Mouse (Mus musculus) stomach, postnatal 0 days (tissue): ENCODE data around the gene 1700001P01Rik. TPM values are rescaled to one million over a fixed set of nuclear protein-coding genes. Genes with fewer than 3 reads are reported as not detected.

Source experiments
- ATAC-seq: fragments of 200-750 bp; cut with Nextera tagmentation; 2 replicates; pipeline ENCODE4 v1.8.0; 2017; ENCODE audit not compliant: low FRiP score, low TSS enrichment
- DNase-seq: peaks from one replicate; pipeline ENCODE4 v3.0.0-alpha.2; 2016; ENCODE audit warnings: low spot score
- H3K27ac ChIP-seq: fragments of 300-500 bp; sonication (generic); replicated peaks from 2 replicates; pipeline ENCODE4 v1.5.1; 2014; ENCODE audit warnings: mild to moderate bottlenecking, control low read depth
- H3K27me3 ChIP-seq: fragments of 300-500 bp; sonication (generic); 2 replicates; pipeline ENCODE4 v1.6.1; 2014; ENCODE audit warnings: low read length; ENCODE audit not compliant: control insufficient read depth, insufficient read depth
- H3K36me3 ChIP-seq: fragments of 300-500 bp; sonication (generic); 2 replicates; pipeline ENCODE4 v1.6.1; 2014; ENCODE audit warnings: low read length, mixed read lengths; ENCODE audit not compliant: control insufficient read depth, insufficient read depth
- H3K4me1 ChIP-seq: fragments of 300-500 bp; sonication (generic); replicated peaks from 2 replicates; pipeline ENCODE4 v1.6.1; 2014; ENCODE audit warnings: antibody characterized with exemption; ENCODE audit not compliant: control insufficient read depth, insufficient read depth
- H3K4me2 ChIP-seq: fragments of 300-500 bp; sonication (generic); replicated peaks from 2 replicates; pipeline ENCODE4 v1.6.1; 2014; ENCODE audit warnings: low read depth, mild to moderate bottlenecking, control low read depth, moderate library complexity
- H3K4me3 ChIP-seq: fragments of 300-500 bp; sonication (generic); 2 replicates; pipeline ENCODE4 v1.5.1; 2014; ENCODE audit warnings: low read depth, low read length, control low read depth
- H3K9ac ChIP-seq: fragments of 300-500 bp; sonication (generic); 2 replicates; pipeline ENCODE4 v1.6.1; 2014; ENCODE audit warnings: mild to moderate bottlenecking, low read length, control low read depth, mixed read lengths
- H3K9me3 ChIP-seq: fragments of 300-500 bp; sonication (generic); 2 replicates; pipeline ENCODE4 v1.6.1; 2016; ENCODE audit warnings: low read length; ENCODE audit not compliant: control insufficient read depth
- CTCF ChIP-seq: IDR thresholded peaks from 2 replicates; pipeline ENCODE4 v1.5.1; 2016; ENCODE audit warnings: antibody characterized with exemption, low read depth, mild to moderate bottlenecking, moderate library complexity
- EP300 ChIP-seq: optimal IDR thresholded peaks from 2 replicates; pipeline ENCODE3; 2016; ENCODE audit warnings: antibody characterized with exemption
- WGBS: fragments of 180-500 bp; shearing (Covaris S2); extraction: QIAGEN DNeasy Blood & Tissue Kit; methylation state at CpG from one replicate; pipeline ENCODE4 v1.1.7; 2014; 5-methylcytosine and 5-hydroxymethylcytosine counted together
- microRNA-seq: library from miRNA; unstranded; fragments of <30 nt; microRNA quantifications from one replicate; pipeline ENCODE4, GENCODE M21; 2016
- polyA plus RNA-seq: library from polyadenylated mRNA; unstranded; fragments of >200 nt; fragmentation: Nextera tagmentation; extraction: Ambion mirVana; gene quantifications from 2 replicates; pipeline ENCODE4 v1.2.1, GENCODE M21; 2015

Gene 1700001P01Rik
- polyA plus RNA-seq, 1 experiment from 2014 or later = not detected

GRCm38 (mm10) chr11:97728730-97729129 lies 47.0 kb downstream of the 1700001P01Rik start:
- ATAC-seq = no peak
- TF ChIP-seq EP300 = no peak
- TF ChIP-seq CTCF = no peak
- DNase-seq = no peak
- Histone ChIP-seq H3K27me3 (no peaks in the 10 kb centered on the region), H3K9me3 (no peaks in the 10 kb centered on the region), H3K36me3 (peaks cover 23% of the 10 kb centered on the region), H3K4me2 (no peak overlapping the region), H3K27ac (no peak overlapping the region), H3K9ac (no peak overlapping the region), H3K4me3 (no peak overlapping the region), H3K4me1 (no peaks in the 10 kb centered on the region)
- 80% methylated on average over 7 of the region's 7 CpGs for WGBS

GRCm38 (mm10) chr11:97728311-97728710 lies 47.4 kb downstream of the 1700001P01Rik start:
- Histone ChIP-seq H3K36me3 (peaks cover 23% of the 10 kb centered on the region), H3K27ac (no peak overlapping the region), H3K4me3 (no peak overlapping the region), H3K4me2 (no peak overlapping the region), H3K27me3 (no peaks in the 10 kb centered on the region), H3K9me3 (no peaks in the 10 kb centered on the region), H3K4me1 (no peaks in the 10 kb centered on the region), H3K9ac (no peak overlapping the region)
- no peak for TF ChIP-seq EP300
- TF ChIP-seq CTCF = no peak
- ATAC-seq = no peak
- WGBS = 76% methylated on average over 7 of the region's 7 CpGs
- DNase-seq = no peak

DNA sequence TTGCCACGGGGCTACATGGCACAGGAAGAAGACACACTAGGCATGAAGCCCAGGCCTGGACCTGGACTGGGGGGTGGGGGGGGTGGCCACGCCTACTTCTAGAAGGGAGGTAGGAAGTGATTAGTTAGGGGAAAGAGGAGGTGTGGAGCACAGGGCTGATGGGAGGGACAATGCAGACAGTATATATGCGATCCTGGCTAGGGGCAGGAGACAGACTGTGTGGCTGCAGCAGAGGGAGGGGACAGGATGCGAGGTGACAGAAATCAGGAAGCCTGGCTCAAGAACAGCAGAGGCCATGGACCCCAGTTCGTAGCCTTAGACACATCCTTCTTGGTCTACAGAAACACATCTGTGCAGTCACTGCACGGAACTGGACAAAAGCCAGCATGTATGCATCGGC lies 52.0 kb downstream of the 1700001P01Rik start:
- Histone ChIP-seq H3K4me1 (no peaks in the 10 kb centered on the region), H3K4me3 (no peak overlapping the region), H3K9ac (no peak overlapping the region), H3K4me2 (no peak overlapping the region), H3K27me3 (no peaks in the 10 kb centered on the region), H3K36me3 (peaks cover 48% of the 10 kb centered on the region), H3K9me3 (no peaks in the 10 kb centered on the region), H3K27ac (no peak overlapping the region)
- DNase-seq = no peak
- 74% methylated on average over 7 of the region's 7 CpGs for WGBS
- no peak for ATAC-seq
- TF ChIP-seq CTCF (no peak), EP300 (no peak)

Small RNA genes within 50 kb of the gene (microRNA-seq; reads per million reads assigned to microRNA genes)
- not detected for gene Mir8102

Other genes with a start within 250 kb of the 1700001P01Rik start
- 0.49 and 0.50 TPM in 2 replicates for gene Srcin1, start 199.7 kb downstream of the 1700001P01Rik start, polyA plus RNA-seq
- gene Epop, start 146.2 kb downstream of the 1700001P01Rik start, polyA plus RNA-seq = 9.7 and 10.8 TPM in 2 replicates
- 1.1 TPM in 2 replicates for gene Mllt6, start 112.5 kb downstream of the 1700001P01Rik start, polyA plus RNA-seq
- 44.2 TPM in 2 replicates for gene Cisd3, start 90.1 kb downstream of the 1700001P01Rik start, polyA plus RNA-seq
- 5.9 and 6.6 TPM in 2 replicates for gene Pcgf2, start 75.4 kb downstream of the 1700001P01Rik start, polyA plus RNA-seq
- gene Psmb3, start 72.5 kb downstream of the 1700001P01Rik start, polyA plus RNA-seq = 405 and 438 TPM in 2 replicates
- 0.73 and 0.75 TPM in 2 replicates for gene Pip4k2b, start 31.2 kb downstream of the 1700001P01Rik start, polyA plus RNA-seq
- 9.0 TPM in 2 replicates for gene Cwc25, start 9.4 kb downstream of the 1700001P01Rik start, polyA plus RNA-seq
- gene Rpl23, start 6.5 kb upstream of the 1700001P01Rik start, polyA plus RNA-seq = 585 and 586 TPM in 2 replicates
- 84.0 and 90.1 TPM in 2 replicates for gene Lasp1, start 23.1 kb upstream of the 1700001P01Rik start, polyA plus RNA-seq
- 1.1 and 1.9 TPM in 2 replicates for gene B230217C12Rik, start 64.9 kb upstream of the 1700001P01Rik start, polyA plus RNA-seq
- 0.29 and 0.34 TPM in 2 replicates for gene Fbxo47, start 108.2 kb upstream of the 1700001P01Rik start, polyA plus RNA-seq
- gene Plxdc1, start 210.5 kb upstream of the 1700001P01Rik start, polyA plus RNA-seq = 0.40 and 0.45 TPM in 2 replicates
- 7.5 and 9.8 TPM in 2 replicates for gene Arl5c, start 220.3 kb upstream of the 1700001P01Rik start, polyA plus RNA-seq
- 4.2 and 4.9 TPM in 2 replicates for gene Cacnb1, start 247.1 kb upstream of the 1700001P01Rik start, polyA plus RNA-seq